Mouse (Mus musculus) MEL (cell line): Measurements from ENCODE around the gene Col10a1. TPM values are rescaled to one million over a fixed set of nuclear protein-coding genes. Genes with fewer than 3 reads are reported as not detected.
"Not testable (repeated sequence)": the region's sequence is repeated elsewhere in the genome, so short reads cannot be mapped to it uniquely, and the experiment has no call there.

Source experiments
- DNase-seq: peaks from one replicate; pipeline ENCODE4 v3.0.0; 2011; ENCODE audit warnings: low read depth, low spot score
- H3K27ac ChIP-seq: 2 replicates; pipeline ENCODE4 v1.5.1; 2012; ENCODE audit warnings: low read depth, mild to moderate bottlenecking, control low read depth, low read length, moderate library complexity; ENCODE audit not compliant: control insufficient read depth
- H3K27me3 ChIP-seq, 2 experiments: fragments of 150-350 bp in 1 of 2; sonication (generic) in 1 of 2; 2 replicates each; pipeline ENCODE4 v1.6.1; 2012; ENCODE audit warnings: low read length in 2 of 2, mild to moderate bottlenecking in 2 of 2, improper control_type of control experiment in 1 of 2, moderate library complexity in 1 of 2; ENCODE audit not compliant: insufficient read depth in 2 of 2, control insufficient read depth in 1 of 2
- H3K36me3 ChIP-seq, 2 experiments: 2 replicates each; pipeline ENCODE4 v1.6.1; 2012 to 2014; ENCODE audit warnings: low read length in 2 of 2, improper control_type of control experiment in 1 of 2, inconsistent platforms in 1 of 2, mild to moderate bottlenecking in 1 of 2; ENCODE audit not compliant: insufficient read depth in 2 of 2, control insufficient read depth in 1 of 2
- H3K4me1 ChIP-seq, 2 experiments: fragments of 150-350 bp in 1 of 2; sonication (generic) in 1 of 2; 2 replicates each; pipeline ENCODE4 v1.6.1; 2012; ENCODE audit warnings: low read length in 2 of 2, improper control_type of control experiment in 1 of 2, mild to moderate bottlenecking in 1 of 2; ENCODE audit not compliant: insufficient read depth in 2 of 2, control insufficient read depth in 1 of 2
- H3K4me3 ChIP-seq, 2 experiments: fragments of 150-350 bp in 1 of 2; sonication (generic) in 1 of 2; 2 replicates each; pipeline ENCODE4 v1.5.1; 2012; ENCODE audit warnings: low read depth in 2 of 2, low read length in 2 of 2, mild to moderate bottlenecking in 2 of 2, moderate library complexity in 2 of 2, control low read depth in 1 of 2, improper control_type of control experiment in 1 of 2; ENCODE audit not compliant: control insufficient read depth in 1 of 2, insufficient read depth in 1 of 2
- H3K79me2 ChIP-seq: 2 replicates; pipeline ENCODE4 v1.6.1; 2012; ENCODE audit warnings: mild to moderate bottlenecking, low read length, moderate library complexity; ENCODE audit not compliant: control insufficient read depth, poor library complexity, insufficient read depth
- H3K9ac ChIP-seq: 2 replicates; pipeline ENCODE4 v1.6.1; 2012; ENCODE audit warnings: low read depth, mild to moderate bottlenecking, control low read depth, low read length, moderate library complexity; ENCODE audit not compliant: control insufficient read depth, poor library complexity, severe bottlenecking
- H3K9me3 ChIP-seq: fragments of 150-350 bp; sonication (generic); replicated peaks from 2 replicates; pipeline ENCODE4 v1.6.1; 2012; ENCODE audit warnings: mild to moderate bottlenecking, low read length, improper control_type of control experiment, moderate library complexity; ENCODE audit not compliant: insufficient read depth
- CTCF ChIP-seq, 3 experiments: IDR thresholded peaks in 2 of 3; conservative IDR thresholded peaks in 1 of 3; 2 replicates each; pipeline ENCODE4 v1.5.1; 2011 to 2012; ENCODE audit warnings: low read length in 3 of 3, low read depth in 2 of 3, mild to moderate bottlenecking in 2 of 3, improper control_type of control experiment in 1 of 3, inconsistent platforms in 1 of 3, mixed read lengths in 1 of 3, moderate library complexity in 1 of 3; ENCODE audit not compliant: control insufficient read depth in 1 of 3, insufficient read depth in 1 of 3, poor library complexity in 1 of 3, severe bottlenecking in 1 of 3
- ETS1 ChIP-seq: IDR thresholded peaks from 2 replicates; pipeline ENCODE4 v1.6.1; 2012; ENCODE audit warnings: low read depth, mild to moderate bottlenecking, inconsistent platforms, low read length, improper control_type of control experiment, moderate library complexity
- GABPA ChIP-seq: IDR thresholded peaks from 2 replicates; pipeline ENCODE4 v1.6.1; 2012; ENCODE audit warnings: low read depth, mild to moderate bottlenecking, inconsistent platforms, low read length, improper control_type of control experiment, moderate library complexity
- GATA1 ChIP-seq: IDR thresholded peaks from 2 replicates; pipeline ENCODE4 v1.6.1; 2011; ENCODE audit warnings: low read depth, low read length, improper control_type of control experiment
- HCFC1 ChIP-seq: IDR thresholded peaks from 2 replicates; pipeline ENCODE4 v1.6.1; 2012; ENCODE audit warnings: low read depth, mild to moderate bottlenecking, inconsistent platforms, low read length, improper control_type of control experiment, moderate library complexity
- KAT2A ChIP-seq: conservative IDR thresholded peaks from 2 replicates; pipeline ENCODE4 v1.6.1; 2012; ENCODE audit warnings: low read depth, low read length, improper control_type of control experiment, inconsistent platforms
- SIN3A ChIP-seq: IDR thresholded peaks from 2 replicates; pipeline ENCODE4 v1.6.1; 2012; ENCODE audit warnings: low read length, improper control_type of control experiment, inconsistent platforms
- ZC3H11A ChIP-seq: IDR thresholded peaks from 2 replicates; pipeline ENCODE4 v1.6.1; 2012; ENCODE audit warnings: low read depth, mild to moderate bottlenecking, inconsistent platforms, low read length, improper control_type of control experiment
- ZMIZ1 ChIP-seq: IDR thresholded peaks from 2 replicates; pipeline ENCODE4 v1.6.1; 2012; ENCODE audit warnings: low read depth, mild to moderate bottlenecking, inconsistent platforms, low read length, improper control_type of control experiment, moderate library complexity
- polyA plus RNA-seq, 2 experiments: library from polyadenylated mRNA; stranded (reverse) in 1 of 2; unstranded in 1 of 2; fragments of >175 nt in 1 of 2; fragments of >200 nt in 1 of 2; gene quantifications; 2 replicates each; pipeline versions ENCODE4 v1.2.1 to v1.2.4; 2012; ENCODE audit warnings: low replicate concordance in 2 of 2, low read depth in 1 of 2; ENCODE audit not compliant: insufficient read length in 2 of 2, insufficient read depth in 1 of 2, missing spikeins in 1 of 2
- total RNA-seq: library from RNA; depleted of rRNA; stranded (reverse); fragments of 300-350 nt; gene quantifications from 2 replicates; pipeline ENCODE4 v1.2.3, GENCODE M21; 2012; rRNA removed

Gene Col10a1
- total and polyA plus RNA-seq, 3 experiments, result 0.07 TPM; not detected in 2

DNA sequence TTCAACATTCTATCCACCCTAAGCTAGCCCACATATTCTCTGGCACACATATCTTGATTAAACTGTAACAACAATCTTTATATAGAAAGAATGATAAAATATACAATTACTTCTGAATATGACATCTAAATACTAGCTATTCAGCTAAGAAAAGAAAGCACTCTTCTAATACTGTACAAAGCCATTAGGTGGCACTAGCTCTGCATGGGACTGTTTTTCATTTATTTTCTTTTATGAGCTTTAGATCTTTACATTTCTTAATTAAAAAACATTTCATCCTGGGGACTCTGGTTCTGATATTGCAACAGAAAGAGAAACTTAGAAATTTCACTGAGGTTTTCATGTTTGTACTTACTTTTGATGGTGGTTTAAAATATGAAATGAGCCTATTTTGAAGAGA, 42.0 kb downstream of the Col10a1 start (continued):
- TF ChIP-seq ZMIZ1 (no peak), GATA1 (no peak), CTCF (IDR thresholded peaks at IDR 0.05 in 2 of 3, conservative IDR thresholded peaks at IDR 0.05 in 1 of 3; ENCODE audit: control insufficient read depth in 1 of 3, insufficient read depth in 1 of 3, low read depth in 2 of 3, low read length in 3 of 3, poor library complexity in 1 of 3, severe bottlenecking in 1 of 3) (peak; percentile 8 to 67 (median 20); a peak in 4 of 6 replicates), ETS1 (no peak), GABPA (no peak), HCFC1 (no peak), ZC3H11A (peak; percentile 61), KAT2A (no peak), SIN3A (no peak)

DNA sequence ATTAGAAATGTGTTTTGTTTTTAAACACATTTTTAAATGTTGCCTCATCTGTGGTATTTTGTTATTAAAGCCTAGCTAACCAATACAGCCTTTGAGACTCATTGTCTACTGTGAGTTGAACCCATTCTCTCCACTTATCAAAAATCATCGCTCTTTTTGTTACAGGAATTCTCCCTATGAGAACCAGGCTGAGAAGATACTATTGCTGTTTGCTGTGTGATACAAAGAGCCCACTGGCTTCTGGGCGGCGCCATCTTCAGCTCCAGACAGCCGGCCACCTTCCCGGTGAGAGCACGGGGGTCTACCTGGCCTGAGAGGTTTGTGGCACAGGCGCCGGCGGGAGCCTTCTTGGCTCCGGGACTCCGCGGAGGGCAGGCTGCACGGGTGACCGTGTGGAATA, 44.4 kb downstream of the Col10a1 start:
- H3K9me3 ChIP-seq, H3K4me3 ChIP-seq, H3K27me3 ChIP-seq, H3K9ac ChIP-seq, H3K4me1 ChIP-seq, H3K79me2 ChIP-seq, H3K27ac ChIP-seq, H3K36me3 ChIP-seq, DNase-seq: not testable (repeated sequence)

Other genes with a start within 250 kb of the Col10a1 start
- gene Dse, start 182.3 kb upstream of the Col10a1 start, total RNA-seq, result not detected in 2 replicates
- gene Dse, start 182.3 kb upstream of the Col10a1 start, polyA plus RNA-seq, result not detected
- gene Tspyl1, start 107.8 kb upstream of the Col10a1 start, total RNA-seq, result 10.4 and 10.8 TPM in 2 replicates
- gene Tspyl1, start 107.8 kb upstream of the Col10a1 start, polyA plus RNA-seq, result 10 to 100 TPM in 1 of 2 experiments, not detected in 1; 16.3 TPM
- gene Tspyl4, start 92.5 kb upstream of the Col10a1 start, total RNA-seq, result 0.04 and 0.07 TPM in 2 replicates
- gene Tspyl4, start 92.5 kb upstream of the Col10a1 start, polyA plus RNA-seq, result under 1 TPM in 1 of 2 experiments, not detected in 1; 0.08 TPM
- gene Nt5dc1, start 28.6 kb downstream of the Col10a1 start, total RNA-seq, result 8.9 and 9.2 TPM in 2 replicates
- 10 to 100 TPM in 1 of 2 experiments, not detected in 1; 11.5 TPM for gene Nt5dc1, start 28.6 kb downstream of the Col10a1 start, polyA plus RNA-seq
- not detected in 2 replicates for gene Frk, start 93.4 kb downstream of the Col10a1 start, total RNA-seq
- gene Frk, start 93.4 kb downstream of the Col10a1 start, polyA plus RNA-seq, result not detected